Comparison of ENCODE assay signal across 8 mouse cellular contexts in the genomic region with DNA sequence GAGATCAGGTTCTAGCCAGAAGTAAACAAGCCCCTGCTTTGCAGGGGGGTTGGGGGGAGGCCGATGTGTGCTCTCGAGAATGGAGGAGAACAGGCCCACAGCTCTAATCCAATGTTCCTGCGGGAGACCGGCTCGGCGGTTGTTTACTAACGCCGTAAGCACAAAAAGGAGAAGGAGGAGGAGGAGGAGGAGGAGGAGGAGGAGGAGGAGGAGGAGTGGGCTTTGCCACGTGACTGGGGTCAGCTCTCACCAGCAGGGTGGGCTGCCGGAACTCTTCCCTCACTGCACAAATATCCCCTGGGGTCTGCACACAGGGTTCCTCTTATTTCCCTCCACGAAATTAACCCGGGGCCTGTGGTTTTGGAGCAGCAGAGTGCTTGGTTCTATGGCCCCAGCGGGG. TPM values are rescaled to one million over a fixed set of nuclear protein-coding genes. Genes with fewer than 3 reads are reported as not detected.
DNase-seq lines count a peak whose midpoint lies in the region; ATAC-seq lines count a peak whose summit lies in the region.

No protein-coding gene starts in this region.

- no peaks in the 10 kb centered on the region for H3K9me3 ChIP-seq in erythroblast, embryonic 14.5 days (ENCODE audit: control insufficient read depth, low read length)
- no peaks in the 10 kb centered on the region for H3K9me3 ChIP-seq in hindbrain, embryonic 16.5 days (ENCODE audit: control insufficient read depth, low read length)
- H3K9me3 ChIP-seq in midbrain, embryonic 16.5 days (replicated peaks; ENCODE audit: control insufficient read depth, low read length, poor library complexity, severe bottlenecking) = no peaks in the 10 kb centered on the region

- peak overlapping the region; percentile 77 for H3K4me2 ChIP-seq in hindbrain, embryonic 16.5 days (ENCODE audit: low read length)
- H3K4me2 ChIP-seq in midbrain, embryonic 16.5 days (ENCODE audit: low read length) = peak overlapping the region; percentile 92

- peak overlapping the region; percentile 72 for H3K27ac ChIP-seq in hindbrain, embryonic 16.5 days (ENCODE audit: low read depth, low read length)
- H3K27ac ChIP-seq in midbrain, embryonic 16.5 days (ENCODE audit: low read length) = peak overlapping the region; percentile 90

- peaks cover 21% of the 10 kb centered on the region for H3K27me3 ChIP-seq in erythroblast, embryonic 14.5 days (ENCODE audit: control insufficient read depth)
- no peaks in the 10 kb centered on the region for H3K27me3 ChIP-seq in hindbrain, embryonic 16.5 days (replicated peaks; ENCODE audit: control insufficient read depth, insufficient read depth, low read length)
- H3K27me3 ChIP-seq in midbrain, embryonic 16.5 days (ENCODE audit: control insufficient read depth, insufficient read depth, low read depth, low read length) = no peaks in the 10 kb centered on the region

- H3K36me3 ChIP-seq in erythroblast, embryonic 14.5 days (ENCODE audit: control insufficient read depth) = no peaks in the 10 kb centered on the region
- H3K36me3 ChIP-seq in hindbrain, embryonic 16.5 days (ENCODE audit: control insufficient read depth, insufficient read depth, low read length) = no peaks in the 10 kb centered on the region
- no peaks in the 10 kb centered on the region for H3K36me3 ChIP-seq in midbrain, embryonic 16.5 days (ENCODE audit: control insufficient read depth, insufficient read depth, low read length)

- peak overlapping the region; percentile 75 for H3K9ac ChIP-seq in hindbrain, embryonic 16.5 days (ENCODE audit: low read depth, low read length)
- peak overlapping the region; percentile 66 for H3K9ac ChIP-seq in midbrain, embryonic 16.5 days (ENCODE audit: low read depth, low read length)

- peak overlapping the region; percentile 93 for H3K4me3 ChIP-seq in erythroblast, embryonic 14.5 days (replicated peaks)
- peak overlapping the region; percentile 44 for H3K4me3 ChIP-seq in hindbrain, embryonic 16.5 days (ENCODE audit: low read length)
- H3K4me3 ChIP-seq in midbrain, embryonic 16.5 days (ENCODE audit: low read depth, low read length) = peak overlapping the region; percentile 92

- no peak for ATAC-seq in erythroblast, adult 5-6 weeks (replicated peaks; ENCODE audit: low FRiP score, poor library complexity, severe bottlenecking)
- no peak for ATAC-seq in hindbrain, embryonic 16.5 days
- peak; percentile 11; the same call in 1 of the 2 replicates for ATAC-seq in midbrain, embryonic 16.5 days

- WGBS in hindbrain, embryonic 16.5 days = 0% methylated on average over 12 of the region's 13 CpGs
- WGBS in midbrain, embryonic 16.5 days = 0% methylated on average over 7 of the region's 13 CpGs

- peak; percentile 10 for DNase-seq in ovary, postnatal 36 days (ENCODE audit: low spot score)
- no peak for DNase-seq in ovary, postnatal 10 days (ENCODE audit: low spot score)
- no peak for DNase-seq in frontal cortex, postnatal 14 days (ENCODE audit: low spot score in 2 of 2)
- no peak for DNase-seq in adrenal gland, adult 8-10 months

- peaks cover 32% of the 10 kb centered on the region for H3K4me1 ChIP-seq in erythroblast, embryonic 14.5 days (ENCODE audit: control insufficient read depth)
- peaks cover 22% of the 10 kb centered on the region for H3K4me1 ChIP-seq in hindbrain, embryonic 16.5 days (ENCODE audit: control insufficient read depth, insufficient read depth, low read depth, low read length)
- H3K4me1 ChIP-seq in midbrain, embryonic 16.5 days (ENCODE audit: control insufficient read depth, insufficient read depth, low read length) = peaks cover 30% of the 10 kb centered on the region

RNA-seq across cellular contexts. Expression of a gene that starts 1.5 kb away (rescaled TPM):
- 0.88 and 1.2 TPM in 2 replicates for polyA plus RNA-seq in erythroblast, embryonic 14.5 days (2012)
- 2.1 and 6.1 TPM in 2 replicates for total RNA-seq in erythroblast, adult 5-6 weeks (2015; ENCODE audit: low replicate concordance)
- total RNA-seq in erythroblast, adult 5-6 weeks (2017; ENCODE audit: low replicate concordance) = 7.1 and 8.5 TPM in 2 replicates
- 11.2 and 12.1 TPM in 2 replicates for polyA plus RNA-seq in hindbrain, embryonic 16.5 days (2015; fragmentation: Nextera tagmentation; extraction: Ambion mirVana)
- polyA plus RNA-seq in midbrain, embryonic 16.5 days (2015; fragmentation: Nextera tagmentation; extraction: Ambion mirVana) = 17.1 and 17.2 TPM in 2 replicates
- 10 to 100 TPM; 52.0 to 61.3 (median 55.4) TPM for total RNA-seq in adrenal gland, adult 8-10 months (2022)

RNA-seq across cellular contexts. Expression of a gene that starts 35.5 kb away (rescaled TPM):
- 2.3 and 2.5 TPM in 2 replicates for polyA plus RNA-seq in erythroblast, embryonic 14.5 days (2012)
- total RNA-seq in erythroblast, adult 5-6 weeks (2015; ENCODE audit: low replicate concordance) = 4.6 and 11.0 TPM in 2 replicates
- 2.0 and 4.3 TPM in 2 replicates for total RNA-seq in erythroblast, adult 5-6 weeks (2017; ENCODE audit: low replicate concordance)
- polyA plus RNA-seq in hindbrain, embryonic 16.5 days (2015; fragmentation: Nextera tagmentation; extraction: Ambion mirVana) = 15.2 and 18.1 TPM in 2 replicates
- 13.8 TPM in 2 replicates for polyA plus RNA-seq in midbrain, embryonic 16.5 days (2015; fragmentation: Nextera tagmentation; extraction: Ambion mirVana)
- total RNA-seq in adrenal gland, adult 8-10 months (2022) = 10 to 100 TPM; 57.3 to 68.1 (median 62.5) TPM
